Mouse (Mus musculus) heart, embryonic 10.5 days (tissue): ENCODE data around the gene Barhl2. TPM values are rescaled to one million over a fixed set of nuclear protein-coding genes. Genes with fewer than 3 reads are reported as not detected.

Experiments
- DNase-seq: peaks from one replicate; pipeline ENCODE4 v3.0.0-alpha.2; 2017; ENCODE audit warnings: low spot score
- H3K27ac ChIP-seq: fragments of 300-500 bp; sonication (generic); 2 replicates; pipeline ENCODE4 v1.5.1; 2016; ENCODE audit warnings: mild to moderate bottlenecking
- H3K27me3 ChIP-seq: fragments of 300-500 bp; sonication (generic); 2 replicates; pipeline ENCODE4 v1.6.1; 2016; ENCODE audit warnings: mild to moderate bottlenecking; ENCODE audit not compliant: poor library complexity, insufficient read depth, severe bottlenecking
- H3K36me3 ChIP-seq: fragments of 300-500 bp; sonication (generic); 2 replicates; pipeline ENCODE4 v1.6.1; 2016; ENCODE audit warnings: mild to moderate bottlenecking, moderate library complexity
- H3K4me1 ChIP-seq: fragments of 300-500 bp; sonication (generic); 2 replicates; pipeline ENCODE4 v1.6.1; 2016; ENCODE audit warnings: mild to moderate bottlenecking
- H3K4me3 ChIP-seq: fragments of 300-500 bp; sonication (generic); 2 replicates; pipeline ENCODE4 v1.5.1; 2016; ENCODE audit warnings: mild to moderate bottlenecking, moderate library complexity
- H3K9me3 ChIP-seq: fragments of 300-500 bp; sonication (generic); 2 replicates; pipeline ENCODE4 v1.6.1; 2016; ENCODE audit warnings: mild to moderate bottlenecking, moderate library complexity
- WGBS: fragments of 180-500 bp; shearing (Covaris S2); methylation state at CpG from one replicate; pipeline ENCODE4 v1.1.7; 2016; 5-methylcytosine and 5-hydroxymethylcytosine counted together
- polyA plus RNA-seq: library from polyadenylated mRNA; unstranded; fragments of >200 nt; fragmentation: Nextera tagmentation; extraction: Ambion mirVana; gene quantifications from 2 replicates; pipeline ENCODE4 v1.2.1, GENCODE M21; 2016

Barhl2 gene
- polyA plus RNA-seq, 1 experiment from 2014 or later: not detected

GRCm38 (mm10) chr5:106461431-106461830 lies 3.5 kb upstream of the Barhl2 start:
- Histone ChIP-seq H3K27me3 (peaks cover 99% of the 10 kb centered on the region), H3K27ac (no peak overlapping the region), H3K4me3 (no peak overlapping the region), H3K9me3 (no peaks in the 10 kb centered on the region), H3K36me3 (no peaks in the 10 kb centered on the region), H3K4me1 (peaks cover 44% of the 10 kb centered on the region)
- no peak for DNase-seq
- WGBS: 7% methylated on average over 3 of the region's 3 CpGs

- 1% methylated on average over 17 of the region's 17 CpGs for WGBS
- H3K4me3 ChIP-seq: no peak overlapping the region
- H3K9me3 ChIP-seq: no peaks in the 10 kb centered on the region
- H3K27me3 ChIP-seq: peaks cover 99% of the 10 kb centered on the region
- H3K36me3 ChIP-seq: no peaks in the 10 kb centered on the region
- no peak overlapping the region for H3K27ac ChIP-seq
- DNase-seq: no peak
- peaks cover 37% of the 10 kb centered on the region for H3K4me1 ChIP-seq
Observed at GRCm38 (mm10) chr5:106460535-106460934, 2.6 kb upstream of the Barhl2 start.

- H3K4me1 ChIP-seq: peaks cover 32% of the 10 kb centered on the region
- no peaks in the 10 kb centered on the region for H3K9me3 ChIP-seq
- no peak overlapping the region for H3K4me3 ChIP-seq
- no peaks in the 10 kb centered on the region for H3K36me3 ChIP-seq
- no peak overlapping the region for H3K27ac ChIP-seq
- peaks cover 99% of the 10 kb centered on the region for H3K27me3 ChIP-seq
- DNase-seq: no peak
- under 1% methylated on average over 22 of the region's 22 CpGs for WGBS
Observed at GRCm38 (mm10) chr5:106460001-106460511, 2.1 kb upstream of the Barhl2 start.

- no peaks in the 10 kb centered on the region for H3K36me3 ChIP-seq
- DNase-seq: no peak
- peaks cover 99% of the 10 kb centered on the region for H3K27me3 ChIP-seq
- H3K4me3 ChIP-seq: peak overlapping the region; percentile 65
- no peak overlapping the region for H3K27ac ChIP-seq
- peaks cover 29% of the 10 kb centered on the region for H3K4me1 ChIP-seq
- WGBS: under 1% methylated on average over 31 of the region's 31 CpGs
- H3K9me3 ChIP-seq: no peaks in the 10 kb centered on the region
Observed at GRCm38 (mm10) chr5:106459120-106459641, 1.2 kb upstream of the Barhl2 start.

GRCm38 (mm10) chr5:106458477-106459119 lies 632 bp upstream of the Barhl2 start:
- WGBS: under 1% methylated on average over 68 of the region's 68 CpGs
- Histone ChIP-seq H3K9me3 (no peaks in the 10 kb centered on the region), H3K27ac (no peak overlapping the region; the same call in 1 of the 2 replicates), H3K27me3 (peaks cover 99% of the 10 kb centered on the region), H3K4me3 (peak overlapping the region; percentile 65), H3K4me1 (peaks cover 26% of the 10 kb centered on the region), H3K36me3 (no peaks in the 10 kb centered on the region)
- DNase-seq: no peak

- no peak for DNase-seq
- peak overlapping the region; percentile 65 for H3K4me3 ChIP-seq
- H3K9me3 ChIP-seq: no peaks in the 10 kb centered on the region
- H3K4me1 ChIP-seq: peaks cover 33% of the 10 kb centered on the region
- no peak overlapping the region for H3K27ac ChIP-seq
- WGBS: under 1% methylated on average over 63 of the region's 63 CpGs
- H3K36me3 ChIP-seq: no peaks in the 10 kb centered on the region
- H3K27me3 ChIP-seq: peaks cover 98% of the 10 kb centered on the region
Observed at GRCm38 (mm10) chr5:106457111-106457925, 648 bp downstream of the Barhl2 start.

- H3K4me1 ChIP-seq: peaks cover 39% of the 10 kb centered on the region
- H3K9me3 ChIP-seq: no peaks in the 10 kb centered on the region
- DNase-seq: no peak
- no peak overlapping the region for H3K27ac ChIP-seq
- H3K36me3 ChIP-seq: no peaks in the 10 kb centered on the region
- no peak overlapping the region for H3K4me3 ChIP-seq
- H3K27me3 ChIP-seq: peaks cover 98% of the 10 kb centered on the region
- WGBS: 3% methylated on average over 7 of the region's 7 CpGs
Observed at GRCm38 (mm10) chr5:106455984-106456383, 2.0 kb downstream of the Barhl2 start.

GRCm38 (mm10) chr5:106455106-106455920 lies 2.7 kb downstream of the Barhl2 start:
- Histone ChIP-seq H3K9me3 (no peaks in the 10 kb centered on the region), H3K4me1 (peaks cover 38% of the 10 kb centered on the region), H3K36me3 (no peaks in the 10 kb centered on the region), H3K27ac (no peak overlapping the region), H3K4me3 (no peak overlapping the region), H3K27me3 (peaks cover 98% of the 10 kb centered on the region)
- WGBS: 3% methylated on average over 17 of the region's 17 CpGs
- no peak for DNase-seq

GRCm38 (mm10) chr5:106454411-106455105 lies 3.4 kb downstream of the Barhl2 start:
- Histone ChIP-seq H3K27ac (no peak overlapping the region), H3K36me3 (no peaks in the 10 kb centered on the region), H3K27me3 (peaks cover 98% of the 10 kb centered on the region), H3K4me3 (no peak overlapping the region), H3K9me3 (no peaks in the 10 kb centered on the region), H3K4me1 (peaks cover 35% of the 10 kb centered on the region)
- 2% methylated on average over 9 of the region's 9 CpGs for WGBS
- DNase-seq: no peak

GRCm38 (mm10) chr5:106453886-106454321 lies 4.1 kb downstream of the Barhl2 start:
- peaks cover 98% of the 10 kb centered on the region for H3K27me3 ChIP-seq
- no peak overlapping the region for H3K27ac ChIP-seq
- 0% methylated on average over 13 of the region's 13 CpGs for WGBS
- DNase-seq: no peak
- no peaks in the 10 kb centered on the region for H3K36me3 ChIP-seq
- H3K4me1 ChIP-seq: peaks cover 31% of the 10 kb centered on the region
- peak overlapping the region; percentile 42; the same call in 1 of the 2 replicates for H3K4me3 ChIP-seq
- H3K9me3 ChIP-seq: no peaks in the 10 kb centered on the region

- no peaks in the 10 kb centered on the region for H3K36me3 ChIP-seq
- no peak overlapping the region for H3K27ac ChIP-seq
- peak overlapping the region; percentile 42 for H3K4me3 ChIP-seq
- H3K4me1 ChIP-seq: peaks cover 28% of the 10 kb centered on the region
- WGBS: under 1% methylated on average over 45 of the region's 45 CpGs
- H3K9me3 ChIP-seq: no peaks in the 10 kb centered on the region
- H3K27me3 ChIP-seq: peaks cover 98% of the 10 kb centered on the region
- DNase-seq: no peak
Observed at GRCm38 (mm10) chr5:106453181-106453885, 4.6 kb downstream of the Barhl2 start.
